Mouse (Mus musculus) left cerebral cortex, postnatal 25 days (tissue): ENCODE measurements at regions not wholly inside any gene's neighbourhood (a gene's known extent, or its start where the extent isn't known, plus 50 kb on each side); places are given as distances from the start of the nearest gene placed in this dataset.
"Not testable (repeated sequence)": the region's sequence is repeated elsewhere in the genome, so short reads cannot be mapped to it uniquely, and the experiment has no call there.

ENCODE experiments used
- DNase-seq, 2 experiments: peaks; one replicate each; pipeline ENCODE4 v3.0.0; 2022; ENCODE audit warnings: low spot score in 2 of 2, mixed read lengths in 1 of 2
- intact Hi-C: fragments of 180-260 bp; cut with DNase I; formaldehyde crosslinking; loops from one replicate; pipeline ENCODE4 v1.15.1; 2025

DNA sequence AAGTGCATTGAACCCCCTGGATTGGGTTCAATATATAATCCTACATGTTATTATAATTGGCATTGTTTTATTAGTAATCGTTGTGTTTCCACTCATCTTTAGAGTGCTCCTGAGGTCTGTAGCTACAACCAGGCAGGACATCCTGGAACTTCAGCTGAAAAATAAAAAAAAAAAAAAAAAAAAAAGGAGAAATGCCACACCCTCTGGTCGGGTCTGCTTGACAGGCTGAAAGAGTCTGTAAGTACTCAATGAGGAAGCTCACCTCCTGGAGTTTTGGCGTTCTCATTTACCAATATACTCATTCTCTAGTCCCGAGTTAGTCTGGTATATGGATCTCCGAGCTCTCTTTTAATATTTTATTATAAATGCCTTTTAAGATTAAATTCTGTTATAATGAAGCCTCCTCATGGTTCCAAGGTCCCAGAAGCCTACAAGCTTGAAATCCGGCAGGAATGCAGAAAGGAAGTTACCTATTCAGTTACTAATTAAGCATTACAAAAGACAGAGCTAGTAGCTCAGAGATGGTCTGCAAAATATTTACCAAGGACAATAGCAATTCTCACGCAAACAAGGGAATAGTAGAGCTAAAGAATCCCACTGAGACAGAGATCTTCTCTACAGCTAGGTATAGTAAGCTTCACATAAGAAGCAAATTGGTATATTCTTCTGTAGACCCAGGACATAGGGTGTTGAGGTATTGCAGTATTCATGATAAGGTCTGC is 745.7 kb upstream of the Gm5150 start:
- intact Hi-C loops: no loop called here

DNA sequence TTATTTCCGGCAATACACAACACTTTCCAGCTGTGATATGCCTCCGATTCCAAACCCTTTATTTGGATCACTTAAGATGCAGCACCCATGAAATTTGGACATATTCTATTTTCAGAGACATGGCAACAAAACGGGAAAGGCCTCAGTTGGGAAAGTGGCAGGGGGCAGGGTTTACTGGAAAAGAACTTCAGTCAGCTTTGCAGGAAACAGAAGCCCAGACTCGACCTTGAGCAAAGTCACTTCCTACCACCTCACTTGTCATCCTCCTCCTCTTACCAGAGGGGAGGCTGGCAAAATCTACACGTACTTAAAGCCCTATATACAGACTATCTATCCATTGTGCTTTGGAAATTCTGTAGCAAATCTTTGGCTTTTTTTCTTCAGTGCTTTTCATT is 727.7 kb upstream of the Gm5150 start:
- DNase-seq: peak in 1 of 2 experiments; percentile 1
- intact Hi-C loops: no loop called here

More for the DNA sequence above, 745.7 kb upstream of the Gm5150 start:
- DNase-seq: no peak

GRCm38 (mm10) chr3:16733295-16733935 is 727.2 kb upstream of the Gm5150 start:
- DNase-seq: no peak
- intact Hi-C loops: no loop called here

DNA sequence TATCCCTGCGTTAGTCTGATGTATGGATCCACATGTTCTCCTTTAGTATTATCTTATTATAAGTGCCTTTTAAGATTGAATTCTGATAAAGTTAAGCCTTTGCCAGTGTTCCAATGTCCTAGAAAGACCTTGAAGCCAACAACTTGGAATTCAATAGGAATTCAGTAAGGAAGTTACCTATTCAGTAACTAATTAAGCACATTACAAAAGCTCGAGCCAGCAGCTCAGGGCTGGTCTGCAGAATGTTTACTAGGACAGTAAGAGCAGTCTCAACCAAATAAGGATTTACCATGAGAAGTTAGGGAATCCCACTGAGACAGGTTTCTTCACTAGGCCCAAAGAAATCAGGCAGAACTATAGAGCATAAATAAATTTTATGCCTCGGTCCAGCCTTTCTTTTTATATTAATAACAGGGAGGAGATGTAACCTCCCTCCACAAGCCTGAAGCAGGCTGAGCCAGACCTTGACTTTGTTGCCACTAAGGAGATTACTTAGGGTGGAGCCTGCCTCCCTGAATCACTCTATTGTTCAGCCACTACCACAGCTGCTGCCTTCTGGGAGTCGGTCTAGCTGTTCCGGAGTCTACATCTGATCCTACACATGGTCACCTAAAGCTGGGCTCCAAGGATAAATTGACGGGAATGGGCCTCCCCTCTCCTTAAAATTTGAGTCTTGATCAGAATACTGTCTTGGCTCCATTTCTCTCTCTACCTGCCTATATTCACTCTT is 718.3 kb upstream of the Gm5150 start:
- DNase-seq, intact Hi-C loops: not testable (repeated sequence)

DNA sequence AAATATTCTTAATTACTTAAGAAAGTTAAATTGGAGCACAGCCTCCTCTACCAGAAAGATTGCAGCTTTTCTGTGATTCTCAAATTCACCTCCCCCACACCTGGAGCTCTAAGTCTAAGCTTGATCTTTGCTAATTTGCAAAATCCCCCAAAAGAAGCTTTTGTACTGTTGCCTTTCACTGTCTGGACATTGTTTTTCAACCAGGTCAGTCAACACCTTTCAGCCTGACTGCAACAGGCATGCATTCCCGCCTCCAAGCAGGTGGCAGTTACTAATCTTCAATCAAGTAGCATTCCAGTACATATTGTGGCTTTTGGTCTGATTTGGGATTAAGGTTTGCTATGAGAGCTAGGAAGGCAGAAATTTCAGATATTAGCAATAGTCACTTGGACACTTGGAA is 717.4 kb upstream of the Gm5150 start:
- DNase-seq: no peak
- intact Hi-C loops: no loop called here

GRCm38 (mm10) chr3:16690955-16691354 is 684.7 kb upstream of the Gm5150 start:
- no peak for DNase-seq
- intact Hi-C loops: no loop called here

- intact Hi-C loops: no loop called here
- no peak for DNase-seq
Measured at GRCm38 (mm10) chr3:16688973-16689372, 682.7 kb upstream of the Gm5150 start.

GRCm38 (mm10) chr3:16657566-16657965 is 651.3 kb upstream of the Gm5150 start:
- no peak for DNase-seq
- intact Hi-C loops: no loop called here
